Mouse (Mus musculus) hindbrain, embryonic 12.5 days (tissue): ENCODE measurements around the gene Npy4r. TPM values are rescaled to one million over a fixed set of nuclear protein-coding genes. Genes with fewer than 3 reads are reported as not detected.

Experiments
- ATAC-seq: fragments of 200-750 bp; cut with Nextera tagmentation; 2 replicates; pipeline ENCODE4 v1.8.0; 2017; ENCODE audit warnings: moderate TSS enrichment; ENCODE audit not compliant: low FRiP score
- H3K27ac ChIP-seq: fragments of 300-500 bp; sonication (generic); 2 replicates; pipeline ENCODE4 v1.5.1; 2016; ENCODE audit warnings: mild to moderate bottlenecking
- H3K27me3 ChIP-seq: fragments of 300-500 bp; sonication (generic); 2 replicates; pipeline ENCODE4 v1.6.1; 2016; ENCODE audit warnings: mild to moderate bottlenecking
- H3K36me3 ChIP-seq: fragments of 300-500 bp; sonication (generic); 2 replicates; pipeline ENCODE4 v1.6.1; 2016; ENCODE audit warnings: mild to moderate bottlenecking
- H3K4me1 ChIP-seq: fragments of 300-500 bp; sonication (generic); 2 replicates; pipeline ENCODE4 v1.6.1; 2016
- H3K4me2 ChIP-seq: fragments of 300-500 bp; sonication (generic); replicated peaks from 2 replicates; pipeline ENCODE4 v1.6.1; 2016; ENCODE audit warnings: mild to moderate bottlenecking
- H3K4me3 ChIP-seq: fragments of 300-500 bp; sonication (generic); 2 replicates; pipeline ENCODE4 v1.5.1; 2016; ENCODE audit warnings: mild to moderate bottlenecking
- H3K9ac ChIP-seq: fragments of 300-500 bp; sonication (generic); 2 replicates; pipeline ENCODE4 v1.6.1; 2016; ENCODE audit warnings: mild to moderate bottlenecking, moderate library complexity
- H3K9me3 ChIP-seq: fragments of 300-500 bp; sonication (generic); replicated peaks from 2 replicates; pipeline ENCODE4 v1.6.1; 2016; ENCODE audit warnings: mild to moderate bottlenecking
- WGBS: fragments of 180-500 bp; shearing (Covaris S2); methylation state at CpG from one replicate; pipeline ENCODE4 v1.1.7; 2016; 5-methylcytosine and 5-hydroxymethylcytosine counted together
- polyA plus RNA-seq: library from polyadenylated mRNA; unstranded; fragments of >200 nt; fragmentation: Nextera tagmentation; extraction: Ambion mirVana; gene quantifications from 2 replicates; pipeline ENCODE4 v1.2.1, GENCODE M21; 2016

Gene Npy4r
- polyA plus RNA-seq, 1 experiment from 2014 or later, result 0.05 TPM

GRCm38 (mm10) chr14:34154601-34155337, 2.5 kb upstream of the Npy4r start:
- H3K4me1 ChIP-seq, result peaks cover 9% of the 10 kb centered on the region
- H3K27me3 ChIP-seq, result 0 out of 2 replicates have a peak, but pooled peaks cover 5% of the 10 kb centered on the region
- ATAC-seq, result 0 out of 2 replicates have a peak, but pooled peaks have one; percentile 46
- H3K9ac ChIP-seq, result no peak overlapping the region
- no peak overlapping the region for H3K4me3 ChIP-seq
- H3K9me3 ChIP-seq, result no peaks in the 10 kb centered on the region
- H3K36me3 ChIP-seq, result no peaks in the 10 kb centered on the region
- no peak overlapping the region for H3K4me2 ChIP-seq
- no peak overlapping the region for H3K27ac ChIP-seq
- WGBS, result 65% methylated on average over 9 of the region's 9 CpGs

DNA sequence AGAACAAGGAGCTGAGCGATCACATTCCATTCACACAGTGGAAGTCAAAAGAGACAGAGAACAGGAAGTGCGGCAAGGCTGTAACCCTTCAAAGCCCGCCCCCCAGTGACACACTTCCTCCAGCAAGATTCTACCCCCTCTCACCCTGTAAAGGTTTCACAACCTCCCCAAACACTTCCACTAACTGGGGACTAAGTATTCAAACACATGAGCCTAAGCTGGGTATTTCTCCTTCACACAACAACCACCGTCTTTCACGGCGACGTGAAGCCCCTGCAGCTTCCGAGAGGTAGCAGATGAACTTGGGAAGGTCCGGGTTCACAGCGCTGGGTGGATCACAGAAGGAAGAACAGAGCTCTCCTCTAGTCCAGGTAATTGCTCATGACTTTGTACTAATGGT, 9.4 kb downstream of the Npy4r start:
- Histone ChIP-seq H3K4me2 (no peak overlapping the region), H3K4me3 (no peak overlapping the region), H3K9ac (no peak overlapping the region), H3K9me3 (no peaks in the 10 kb centered on the region), H3K36me3 (no peaks in the 10 kb centered on the region), H3K27me3 (no peaks in the 10 kb centered on the region), H3K4me1 (no peaks in the 10 kb centered on the region), H3K27ac (no peak overlapping the region)
- no peak for ATAC-seq
- WGBS, result 93% methylated on average over 10 of the region's 10 CpGs

DNA sequence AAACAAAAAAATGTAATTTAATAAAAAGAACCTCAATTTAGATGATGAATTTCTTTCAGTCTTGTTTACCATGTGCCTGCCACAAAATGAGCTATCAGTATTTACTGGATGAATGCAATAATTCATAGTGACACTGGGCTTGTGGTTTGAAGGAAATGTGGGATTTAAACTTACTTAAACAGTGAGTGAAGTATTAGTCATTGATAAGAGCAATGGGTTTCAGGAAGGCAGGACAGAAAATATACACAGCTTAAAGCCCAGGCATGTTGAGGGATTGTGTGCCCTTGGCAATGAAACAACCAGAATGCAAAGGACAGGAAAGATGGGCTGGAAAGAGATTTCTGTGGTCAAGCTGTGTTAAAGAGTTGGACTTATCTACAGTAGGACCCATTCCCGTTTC, 10.0 kb downstream of the Npy4r start:
- ATAC-seq, result no peak

GRCm38 (mm10) chr14:34139671-34140664, 12.3 kb downstream of the Npy4r start:
- Histone ChIP-seq H3K4me3 (no peak overlapping the region), H3K9me3 (no peaks in the 10 kb centered on the region), H3K9ac (no peak overlapping the region), H3K4me2 (no peak overlapping the region), H3K4me1 (no peaks in the 10 kb centered on the region), H3K27ac (no peak overlapping the region), H3K36me3 (no peaks in the 10 kb centered on the region), H3K27me3 (no peaks in the 10 kb centered on the region; the same call in 1 of the 2 replicates)
- no peak for ATAC-seq
- 85% methylated on average over 15 of the region's 15 CpGs for WGBS

More for the DNA sequence above, 10.0 kb downstream of the Npy4r start:
- H3K9me3 ChIP-seq, result no peaks in the 10 kb centered on the region
- 74% methylated on average over 1 of the region's 1 CpGs for WGBS
- no peak overlapping the region for H3K9ac ChIP-seq
- H3K4me3 ChIP-seq, result no peak overlapping the region
- no peak overlapping the region for H3K4me2 ChIP-seq
- no peaks in the 10 kb centered on the region for H3K27me3 ChIP-seq
- no peaks in the 10 kb centered on the region for H3K36me3 ChIP-seq
- no peaks in the 10 kb centered on the region for H3K4me1 ChIP-seq
- H3K27ac ChIP-seq, result no peak overlapping the region

DNA sequence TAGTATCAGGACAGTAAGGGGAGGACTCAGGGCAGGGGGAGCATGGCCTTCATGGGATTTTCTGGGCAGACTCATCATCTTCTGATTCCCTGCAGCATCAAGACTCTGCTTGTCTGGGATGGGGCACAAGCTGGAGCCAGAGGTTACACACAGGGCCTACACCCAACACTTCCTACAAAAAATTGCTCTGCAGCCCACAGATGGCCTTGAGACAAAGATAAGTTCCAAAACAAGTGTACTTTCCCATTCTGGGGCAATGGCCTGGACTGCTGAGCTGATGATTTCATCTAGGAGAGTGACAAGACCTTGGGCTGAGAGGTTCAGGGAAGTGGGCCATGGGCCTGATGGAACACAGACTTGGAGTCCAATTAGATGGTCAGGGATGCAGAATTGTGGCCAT, 16.9 kb downstream of the Npy4r start:
- no peak for ATAC-seq
- Histone ChIP-seq H3K27ac (no peak overlapping the region), H3K4me3 (no peak overlapping the region), H3K9ac (no peak overlapping the region), H3K4me2 (no peak overlapping the region), H3K4me1 (peaks cover 5% of the 10 kb centered on the region), H3K9me3 (no peaks in the 10 kb centered on the region), H3K27me3 (no peaks in the 10 kb centered on the region; the same call in 1 of the 2 replicates), H3K36me3 (no peaks in the 10 kb centered on the region)

DNA sequence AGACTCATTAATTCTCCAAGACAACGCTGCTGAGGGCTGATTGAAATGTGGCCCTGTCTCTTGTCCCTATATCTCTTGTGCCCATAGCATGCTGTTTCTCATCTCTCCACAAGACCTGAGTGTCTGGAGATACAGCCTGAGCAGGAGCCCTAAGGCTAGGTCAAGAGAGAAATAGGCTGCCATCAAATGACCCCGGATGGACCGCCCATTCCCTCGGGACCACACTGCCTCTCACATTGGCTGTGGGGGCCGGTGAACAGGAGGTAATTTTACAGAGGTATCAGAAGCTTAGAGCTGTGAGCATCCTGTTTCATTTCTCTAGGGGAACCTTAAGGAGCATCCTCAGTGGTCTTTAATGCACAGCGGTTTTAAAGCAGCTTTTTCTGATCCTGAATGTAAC, 21.1 kb downstream of the Npy4r start:
- H3K4me3 ChIP-seq, result no peak overlapping the region
- no peak overlapping the region for H3K9ac ChIP-seq
- H3K9me3 ChIP-seq, result no peaks in the 10 kb centered on the region
- no peaks in the 10 kb centered on the region for H3K36me3 ChIP-seq
- no peak overlapping the region for H3K27ac ChIP-seq
- H3K4me1 ChIP-seq, result peaks cover 5% of the 10 kb centered on the region
- ATAC-seq, result no peak
- no peak overlapping the region for H3K4me2 ChIP-seq
- 67% methylated on average over 6 of the region's 6 CpGs for WGBS
- no peaks in the 10 kb centered on the region for H3K27me3 ChIP-seq

- H3K4me1 ChIP-seq, result no peaks in the 10 kb centered on the region
- H3K27me3 ChIP-seq, result no peaks in the 10 kb centered on the region
- no peak overlapping the region for H3K4me3 ChIP-seq
- ATAC-seq, result no peak
- WGBS, result 89% methylated on average over 4 of the region's 4 CpGs
- no peak overlapping the region for H3K9ac ChIP-seq
- H3K27ac ChIP-seq, result no peak overlapping the region
- no peaks in the 10 kb centered on the region for H3K9me3 ChIP-seq
- no peaks in the 10 kb centered on the region for H3K36me3 ChIP-seq
- H3K4me2 ChIP-seq, result no peak overlapping the region
These were observed 30.6 kb downstream of the Npy4r start for GRCm38 (mm10) chr14:34121691-34122090.

GRCm38 (mm10) chr14:34120923-34121351, 31.4 kb downstream of the Npy4r start:
- no peaks in the 10 kb centered on the region for H3K36me3 ChIP-seq
- 94% methylated on average over 3 of the region's 3 CpGs for WGBS
- H3K9ac ChIP-seq, result no peak overlapping the region
- H3K27me3 ChIP-seq, result no peaks in the 10 kb centered on the region
- H3K4me2 ChIP-seq, result no peak overlapping the region
- no peaks in the 10 kb centered on the region for H3K4me1 ChIP-seq
- no peak for ATAC-seq
- no peaks in the 10 kb centered on the region for H3K9me3 ChIP-seq
- H3K27ac ChIP-seq, result no peak overlapping the region
- no peak overlapping the region for H3K4me3 ChIP-seq

GRCm38 (mm10) chr14:34120016-34120910, 32.0 kb downstream of the Npy4r start:
- H3K4me3 ChIP-seq, result no peak overlapping the region
- H3K4me1 ChIP-seq, result no peaks in the 10 kb centered on the region
- H3K27ac ChIP-seq, result no peak overlapping the region
- ATAC-seq, result no peak
- no peak overlapping the region for H3K9ac ChIP-seq
- H3K4me2 ChIP-seq, result no peak overlapping the region
- no peaks in the 10 kb centered on the region for H3K36me3 ChIP-seq
- no peaks in the 10 kb centered on the region for H3K9me3 ChIP-seq
- 79% methylated on average over 12 of the region's 12 CpGs for WGBS
- no peaks in the 10 kb centered on the region for H3K27me3 ChIP-seq

DNA sequence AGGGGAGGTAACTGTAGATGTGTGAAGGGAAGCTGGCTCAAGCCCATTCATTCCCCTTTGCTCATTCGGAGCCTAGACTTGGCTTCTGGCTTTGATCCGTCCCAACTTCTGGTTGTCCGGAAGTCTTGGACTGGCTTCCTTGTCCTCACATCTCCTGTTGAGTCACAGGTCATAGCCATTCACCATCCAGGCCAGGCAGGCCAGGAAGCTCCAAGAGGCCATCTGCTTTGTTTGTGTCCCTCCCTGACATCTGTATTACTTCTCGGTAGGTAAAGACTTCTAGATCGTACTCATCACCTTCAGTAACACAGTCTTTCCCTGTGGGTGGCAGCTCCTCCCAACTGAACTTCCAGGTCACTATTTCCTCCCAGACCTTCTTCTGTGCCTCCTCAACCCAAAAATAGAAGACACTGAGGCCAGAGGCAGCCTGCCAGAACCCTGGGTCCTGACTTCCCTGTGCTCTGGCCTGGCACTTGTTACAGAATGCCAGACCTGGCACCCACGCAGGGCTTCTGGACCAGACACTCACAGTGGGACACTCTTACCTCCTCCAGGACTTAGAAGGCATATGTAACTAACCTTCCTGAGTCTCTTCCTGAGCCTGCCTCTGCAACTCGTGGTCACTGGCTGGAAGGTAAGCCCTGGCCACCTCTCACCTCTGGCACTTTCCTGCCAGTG, 33.1 kb downstream of the Npy4r start:
- ATAC-seq, result no peak
- Histone ChIP-seq H3K4me2 (no peak overlapping the region), H3K27ac (no peak overlapping the region), H3K9me3 (no peaks in the 10 kb centered on the region), H3K27me3 (no peaks in the 10 kb centered on the region), H3K4me3 (no peak overlapping the region), H3K4me1 (no peaks in the 10 kb centered on the region), H3K9ac (no peak overlapping the region), H3K36me3 (no peaks in the 10 kb centered on the region)
- 85% methylated on average over 7 of the region's 7 CpGs for WGBS

DNA sequence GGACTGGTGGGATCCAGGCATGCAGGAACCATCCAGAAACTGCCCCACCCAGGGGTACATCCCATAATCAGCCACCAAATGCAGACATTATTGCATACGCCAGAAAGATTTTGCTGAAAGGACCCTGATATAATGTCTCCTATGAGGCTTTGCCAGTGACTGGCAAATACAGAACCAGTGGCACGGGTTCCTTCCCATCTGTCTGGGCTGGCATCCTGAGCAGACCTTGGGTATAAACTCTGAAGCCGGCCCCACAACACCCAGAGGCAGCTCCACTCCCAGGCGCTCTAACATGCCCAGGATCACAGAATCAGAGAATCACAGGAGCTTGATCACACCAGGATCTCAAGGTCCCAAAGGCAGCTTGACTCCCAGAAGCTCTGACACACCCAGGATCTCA, 38.0 kb downstream of the Npy4r start:
- Histone ChIP-seq H3K36me3 (no peaks in the 10 kb centered on the region), H3K4me1 (no peaks in the 10 kb centered on the region), H3K27ac (no peak overlapping the region), H3K27me3 (no peaks in the 10 kb centered on the region), H3K4me3 (no peak overlapping the region), H3K9me3 (no peaks in the 10 kb centered on the region), H3K4me2 (no peak overlapping the region), H3K9ac (no peak overlapping the region)
- 83% methylated on average over 4 of the region's 4 CpGs for WGBS
- ATAC-seq, result no peak
